In the genomic region with DNA sequence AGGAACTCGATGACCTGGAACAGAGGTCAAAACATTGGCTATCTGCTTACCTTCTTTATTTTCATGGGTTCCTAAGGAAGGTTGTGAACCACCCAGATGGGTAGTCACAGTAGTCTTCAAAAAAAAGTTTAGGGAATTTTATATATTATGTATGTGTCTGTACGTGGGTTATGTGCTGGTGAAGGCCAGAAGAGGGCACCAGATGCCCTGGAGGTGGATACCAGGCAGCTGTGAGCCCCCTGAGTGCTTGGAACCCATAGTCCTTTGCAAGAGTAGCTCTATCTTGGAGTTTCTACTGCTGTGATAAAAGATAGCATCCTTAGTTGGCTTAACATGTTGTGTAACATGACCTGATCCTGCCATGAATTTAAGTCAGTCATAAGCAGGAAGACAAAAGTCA, we compare ENCODE assay signal across 27 mouse cellular contexts. TPM values are rescaled to one million over a fixed set of nuclear protein-coding genes. Genes with fewer than 3 reads are reported as not detected.
DNase-seq lines count a peak whose midpoint lies in the region; ATAC-seq and TF ChIP-seq lines count a peak whose summit lies in the region.
"Had no signal": no experiment of that assay in that cellular context is flagged by ENCODE, and none has a peak within 500 bp of the region (broad histone marks: within the 10 kb centered on the region; RNA-seq: fewer than 3 reads in every experiment).

No protein-coding gene starts in this region.

- peak; percentile 68 for TF ChIP-seq RAD21 in MEL (IDR thresholded peaks at IDR 0.05; ENCODE audit: low read depth, low read length)

- 0 out of 2 replicates have a peak, but pooled peaks have one; percentile 3 for TF ChIP-seq CTCF in cerebellum, adult 2 months (IDR thresholded peaks at IDR 0.05; ENCODE audit: borderline replicate concordance, insufficient read depth, low read depth, low read length)
- TF ChIP-seq CTCF in lung, embryonic 14.5 days (IDR thresholded peaks at IDR 0.05; ENCODE audit: low read depth), result peak; percentile 35
- TF ChIP-seq CTCF in MEL (IDR thresholded peaks at IDR 0.05 in 2 of 3, conservative IDR thresholded peaks at IDR 0.05 in 1 of 3; ENCODE audit: control insufficient read depth in 1 of 3, insufficient read depth in 1 of 3, low read depth in 2 of 3, low read length in 3 of 3, poor library complexity in 1 of 3, severe bottlenecking in 1 of 3), result peak; percentile 31 to 74 (median 71); a peak in 5 of 6 replicates

- TF ChIP-seq EP300 in MEL (IDR thresholded peaks at IDR 0.05; ENCODE audit: low read depth in 1 of 2, low read length in 2 of 2), result no peak

- H3K27me3 ChIP-seq in cerebellum, adult 2 months (ENCODE audit: control insufficient read depth, insufficient read depth, low read length), result no peaks in the 10 kb centered on the region
- no peaks in the 10 kb centered on the region for H3K27me3 ChIP-seq in lung, embryonic 14.5 days (ENCODE audit: insufficient read depth, low read length)
- H3K27me3 ChIP-seq in MEL (ENCODE audit: control insufficient read depth in 1 of 2, insufficient read depth in 2 of 2, low read length in 2 of 2), result peaks cover 0 to 2% of the 10 kb centered on the region in 2 experiments; a peak in 2 of 4 replicates
- H3K27me3 ChIP-seq in splenic B cell, adult 2 months (ENCODE audit: control insufficient read depth, insufficient read depth, low read length, poor library complexity, severe bottlenecking), result no peaks in the 10 kb centered on the region
- H3K27me3 ChIP-seq in forebrain, embryonic 13.5 days, result no peaks in the 10 kb centered on the region
- H3K27me3 ChIP-seq: limb, embryonic 13.5 days; neural tube, embryonic 15.5 days had no signal

- TF ChIP-seq POLR2A in cerebellum, adult 2 months (IDR thresholded peaks at IDR 0.05; ENCODE audit: borderline replicate concordance, insufficient read depth, low read length), result no peak
- no peak for TF ChIP-seq POLR2A in MEL (IDR thresholded peaks at IDR 0.05; ENCODE audit: control insufficient read depth in 1 of 2, insufficient read depth in 1 of 2, low read depth in 1 of 2, low read length in 2 of 2, poor library complexity in 1 of 2)

- H3K9me3 ChIP-seq in lung, embryonic 14.5 days (ENCODE audit: low read depth, low read length), result no peaks in the 10 kb centered on the region
- no peaks in the 10 kb centered on the region for H3K9me3 ChIP-seq in MEL (replicated peaks; ENCODE audit: insufficient read depth, low read length)
- H3K9me3 ChIP-seq in forebrain, embryonic 13.5 days (replicated peaks), result no peaks in the 10 kb centered on the region
- H3K9me3 ChIP-seq: G1E; heart, embryonic 13.5 days; limb, embryonic 13.5 days; neural tube, embryonic 15.5 days had no signal

- H3K9ac ChIP-seq in lung, embryonic 14.5 days, result no peak overlapping the region
- no peak overlapping the region for H3K9ac ChIP-seq in MEL (ENCODE audit: control insufficient read depth, low read depth, low read length, poor library complexity, severe bottlenecking)
- no peak overlapping the region for H3K9ac ChIP-seq in forebrain, embryonic 13.5 days
- H3K9ac ChIP-seq: heart, embryonic 13.5 days; limb, embryonic 13.5 days; neural tube, embryonic 15.5 days had no signal

- DNase-seq in cerebellum, adult 2 months, result no peak
- DNase-seq in cerebellum, postnatal 10 days, result no peak
- DNase-seq in lung, embryonic 14.5 days, result no peak
- DNase-seq in lung, adult 18-20 months, result no peak
- DNase-seq in MEL (ENCODE audit: low read depth, low spot score), result peak; percentile 55
- DNase-seq in splenic B cell, adult 2 months (ENCODE audit: low read depth, low spot score), result peak; percentile 40
- no peak for DNase-seq in yolk sac, embryonic 10.5 days (ENCODE audit: low spot score)
- DNase-seq: cerebellum, postnatal 25 days; heart, postnatal 4 days; kidney, adult 2 months; kidney, postnatal 36 days; lung, adult 2 months; midbrain, embryonic 14.5 days; right cerebral cortex, postnatal 4 days had no signal

- no peak for ATAC-seq in lung, embryonic 14.5 days (ENCODE audit: insufficient read depth)
- ATAC-seq in forebrain, embryonic 13.5 days, result no peak
- ATAC-seq: forebrain, embryonic 16.5 days; hindbrain, postnatal 0 days had no signal

- H3K4me2 ChIP-seq in lung, embryonic 14.5 days, result no peak overlapping the region
- no peak overlapping the region for H3K4me2 ChIP-seq in forebrain, embryonic 13.5 days
- H3K4me2 ChIP-seq: heart, embryonic 13.5 days; limb, embryonic 13.5 days; neural tube, embryonic 15.5 days had no signal

- no peaks in the 10 kb centered on the region for H3K79me2 ChIP-seq in MEL (ENCODE audit: control insufficient read depth, insufficient read depth, low read length, poor library complexity)

- 66% methylated on average over 2 of the region's 2 CpGs for WGBS in cerebellum, adult 2 months
- WGBS in lung, embryonic 14.5 days, result 65% methylated on average over 2 of the region's 2 CpGs
- WGBS in forebrain, embryonic 13.5 days, result 72% methylated on average over 2 of the region's 2 CpGs

- H3K27ac ChIP-seq in cerebellum, adult 2 months (ENCODE audit: insufficient read depth, low read length), result no peak overlapping the region
- H3K27ac ChIP-seq in lung, embryonic 14.5 days (ENCODE audit: low read depth), result no peak overlapping the region
- no peak overlapping the region for H3K27ac ChIP-seq in MEL (ENCODE audit: control insufficient read depth, low read depth, low read length)
- no peak overlapping the region for H3K27ac ChIP-seq in forebrain, embryonic 13.5 days
- H3K27ac ChIP-seq: heart, embryonic 13.5 days; hindbrain, postnatal 0 days; limb, embryonic 13.5 days; neural tube, embryonic 15.5 days had no signal

- no peaks in the 10 kb centered on the region for H3K4me1 ChIP-seq in cerebellum, adult 2 months (ENCODE audit: control insufficient read depth, insufficient read depth, low read length)
- no peaks in the 10 kb centered on the region for H3K4me1 ChIP-seq in lung, embryonic 14.5 days (ENCODE audit: insufficient read depth)
- H3K4me1 ChIP-seq in MEL (ENCODE audit: control insufficient read depth in 1 of 2, insufficient read depth in 2 of 2, low read length in 2 of 2), result peaks cover 2 to 6% of the 10 kb centered on the region in 2 experiments; a peak in 2 of 4 replicates
- H3K4me1 ChIP-seq in forebrain, embryonic 13.5 days, result no peaks in the 10 kb centered on the region
- H3K4me1 ChIP-seq: heart, embryonic 13.5 days; limb, embryonic 13.5 days; neural tube, embryonic 15.5 days had no signal

- H3K4me3 ChIP-seq in cerebellum, adult 2 months (replicated peaks; ENCODE audit: insufficient read depth, low read depth, low read length), result no peak overlapping the region
- no peak overlapping the region for H3K4me3 ChIP-seq in lung, embryonic 14.5 days (ENCODE audit: low read depth, low read length)
- H3K4me3 ChIP-seq in MEL (ENCODE audit: control insufficient read depth in 1 of 2, insufficient read depth in 1 of 2, low read depth in 2 of 2, low read length in 2 of 2), result no peak overlapping the region
- no peak overlapping the region for H3K4me3 ChIP-seq in forebrain, embryonic 13.5 days
- H3K4me3 ChIP-seq: erythroblast, embryonic 14.5 days; heart, embryonic 13.5 days; limb, embryonic 13.5 days; myocyte; neural tube, embryonic 15.5 days had no signal

- no peaks in the 10 kb centered on the region for H3K36me3 ChIP-seq in lung, embryonic 14.5 days (ENCODE audit: insufficient read depth)
- peaks cover 0 to 8% of the 10 kb centered on the region in 2 experiments; a peak in 2 of 4 replicates for H3K36me3 ChIP-seq in MEL (ENCODE audit: control insufficient read depth in 1 of 2, insufficient read depth in 2 of 2, low read length in 2 of 2)
- H3K36me3 ChIP-seq in splenic B cell, adult 2 months (ENCODE audit: control insufficient read depth, insufficient read depth, low read length, poor library complexity, severe bottlenecking), result no peaks in the 10 kb centered on the region
- H3K36me3 ChIP-seq in forebrain, embryonic 13.5 days (ENCODE audit: poor library complexity, severe bottlenecking), result no peaks in the 10 kb centered on the region
- H3K36me3 ChIP-seq: G1E; heart, embryonic 13.5 days; limb, embryonic 13.5 days; neural tube, embryonic 15.5 days had no signal

TF ChIP-seq in MEL, 35 proteins besides CTCF, POLR2A, EP300 and RAD21:
- no peak for TF ChIP-seq TAL1 (IDR thresholded peaks at IDR 0.05; ENCODE audit: low read length)
- TF ChIP-seq GATA1 (IDR thresholded peaks at IDR 0.05; ENCODE audit: low read depth, low read length), result 0 out of 2 replicates have a peak, but pooled peaks have one; percentile 9
- peak; percentile 57 for TF ChIP-seq ZC3H11A (IDR thresholded peaks at IDR 0.05; ENCODE audit: low read depth, low read length)
- TF ChIP-seq SMC3 (IDR thresholded peaks at IDR 0.05; ENCODE audit: low read depth, low read length), result peak; percentile 71

RNA-seq across cellular contexts. Expression of gene Scd3, which starts 4.0 kb away (rescaled TPM):
- polyA plus RNA-seq in cerebellum, adult 2 months (2012; rRNA removed), result 20.5 and 20.9 TPM in 2 replicates
- polyA plus RNA-seq in lung, embryonic 14.5 days (2014; fragmentation: Nextera tagmentation; extraction: Ambion mirVana), result 0.20 TPM in 2 replicates
- total RNA-seq in MEL (2012; rRNA removed), result 0.96 and 1.4 TPM in 2 replicates
- 100 to 1,000 TPM in 1 of 2 experiments, under 1 TPM in 1; 0.65 to 745 TPM for polyA plus RNA-seq in MEL (2012; ENCODE audit: insufficient read depth in 1 of 2, insufficient read length in 2 of 2, low read depth in 1 of 2, low replicate concordance in 2 of 2, missing spikeins in 1 of 2)
- 1.4 and 1.6 TPM in 2 replicates for polyA plus RNA-seq in forebrain, embryonic 13.5 days (2015; fragmentation: Nextera tagmentation; extraction: Ambion mirVana)
- total RNA-seq: gastrocnemius, postnatal 4 days; heart, postnatal 4 days had no signal
- polyA plus RNA-seq: erythroblast, embryonic 14.5 days; G1E; limb, embryonic 13.5 days; lung, adult 2 months had no signal

RNA-seq across cellular contexts. Expression of gene Pkd2l1, which starts 14.8 kb away (rescaled TPM):
- 5.3 and 8.2 TPM in 2 replicates for polyA plus RNA-seq in cerebellum, adult 2 months (2012; rRNA removed)
- not detected in 2 replicates for polyA plus RNA-seq in lung, embryonic 14.5 days (2014; fragmentation: Nextera tagmentation; extraction: Ambion mirVana)
- total RNA-seq in MEL (2012; rRNA removed), result not detected in 2 replicates
- polyA plus RNA-seq in MEL (2012; ENCODE audit: insufficient read depth in 1 of 2, insufficient read length in 2 of 2, low read depth in 1 of 2, low replicate concordance in 2 of 2, missing spikeins in 1 of 2), result not detected
- 0.11 and 0.17 TPM in 2 replicates for polyA plus RNA-seq in forebrain, embryonic 13.5 days (2015; fragmentation: Nextera tagmentation; extraction: Ambion mirVana)
- total RNA-seq: G1E; gastrocnemius, postnatal 4 days; heart, postnatal 4 days; layer of hippocampus, postnatal 14 days; left cerebral cortex, postnatal 10 days had no signal
- polyA plus RNA-seq: embryonic facial prominence, embryonic 11.5 days; erythroblast, embryonic 14.5 days; forebrain, embryonic 16.5 days; G1E; limb, embryonic 13.5 days; midbrain, embryonic 14.5 days; myocyte had no signal

Comparison
In these comparisons a context has a peak if more than half of its experiments do, and no peak if none do; other contexts are left out.
1. DNase-seq: peak in MEL (single experiment) and splenic B cell, adult 2 months (single experiment); none in cerebellum, adult 2 months (0 of 2), cerebellum, postnatal 10 days (0 of 2), lung, embryonic 14.5 days (single experiment), lung, adult 18-20 months (0 of 2) and yolk sac, embryonic 10.5 days (single experiment).
2. CTCF ChIP-seq: peak in every context shown above with its lines; median percentile 71 in MEL; 35 in lung, embryonic 14.5 days; 3 in cerebellum, adult 2 months.